ENCODE assay signal across 9 mouse cellular contexts in genomic region chr1:36129126-36129525, GRCm38 (mm10).
DNase-seq lines count a peak whose midpoint lies in the region; ATAC-seq and TF ChIP-seq lines count a peak whose summit lies in the region.
"Had no signal": no experiment of that assay in that cellular context is flagged by ENCODE, and none has a peak within 500 bp of the region (broad histone marks: within the 10 kb centered on the region; RNA-seq: fewer than 3 reads in every experiment).

No protein-coding gene starts in this region.

- no peak for TF ChIP-seq CTCF in liver, embryonic 14.5 days (IDR thresholded peaks at IDR 0.05; ENCODE audit: low read depth)

- H3K27ac ChIP-seq in lung, embryonic 15.5 days = 0 out of 2 replicates have a peak overlapping the region, but pooled peaks have one; percentile 2
- peak overlapping the region; percentile 17; the same call in 1 of the 2 replicates for H3K27ac ChIP-seq in liver, embryonic 14.5 days
- no peak overlapping the region for H3K27ac ChIP-seq in stomach, embryonic 14.5 days (ENCODE audit: low read length)
- H3K27ac ChIP-seq in midbrain, embryonic 14.5 days (replicated peaks; ENCODE audit: low read depth, low read length) = no peak overlapping the region
- no peak overlapping the region for H3K27ac ChIP-seq in hindbrain, embryonic 12.5 days

- H3K9ac ChIP-seq in lung, embryonic 15.5 days = no peak overlapping the region
- H3K9ac ChIP-seq in liver, embryonic 14.5 days (replicated peaks) = no peak overlapping the region
- no peak overlapping the region for H3K9ac ChIP-seq in stomach, embryonic 14.5 days (replicated peaks; ENCODE audit: low read depth, low read length)
- no peak overlapping the region for H3K9ac ChIP-seq in midbrain, embryonic 14.5 days (replicated peaks; ENCODE audit: low read length)
- H3K9ac ChIP-seq in hindbrain, embryonic 12.5 days = no peak overlapping the region

- H3K4me3 ChIP-seq in lung, embryonic 15.5 days = no peak overlapping the region
- H3K4me3 ChIP-seq in liver, embryonic 14.5 days (ENCODE audit: insufficient read depth in 1 of 2, low read depth in 2 of 2, low read length in 2 of 2) = no peak overlapping the region
- no peak overlapping the region for H3K4me3 ChIP-seq in stomach, embryonic 14.5 days (ENCODE audit: low read depth, low read length)
- H3K4me3 ChIP-seq in midbrain, embryonic 14.5 days (replicated peaks; ENCODE audit: low read depth, low read length) = no peak overlapping the region
- H3K4me3 ChIP-seq in hindbrain, embryonic 12.5 days = no peak overlapping the region

- intact Hi-C loops in heart, postnatal 10 days (cut with DNase I) = no loop called here

- no peaks in the 10 kb centered on the region for H3K9me3 ChIP-seq in lung, embryonic 15.5 days
- no peaks in the 10 kb centered on the region for H3K9me3 ChIP-seq in liver, embryonic 14.5 days (ENCODE audit: control insufficient read depth, low read length)
- no peaks in the 10 kb centered on the region; the same call in 1 of the 2 replicates for H3K9me3 ChIP-seq in stomach, embryonic 14.5 days (ENCODE audit: control insufficient read depth, low read depth, low read length)
- H3K9me3 ChIP-seq in midbrain, embryonic 14.5 days (ENCODE audit: control insufficient read depth, low read length) = no peaks in the 10 kb centered on the region
- H3K9me3 ChIP-seq in hindbrain, embryonic 12.5 days (replicated peaks) = peaks cover 5% of the 10 kb centered on the region

- no peak for DNase-seq in lung, postnatal 25 days (ENCODE audit: low spot score)
- DNase-seq in heart, postnatal 10 days = peak; percentile 20 to 27
- no peak for DNase-seq in liver, embryonic 14.5 days (ENCODE audit: low read depth in 3 of 3, low spot score in 3 of 3)
- no peak for DNase-seq in midbrain, embryonic 14.5 days
- DNase-seq in left cerebral cortex, adult 18-20 months (ENCODE audit: low spot score in 2 of 2) = no peak
- DNase-seq: gastrocnemius, postnatal 10 days had no signal

- H3K27me3 ChIP-seq in lung, embryonic 15.5 days = no peaks in the 10 kb centered on the region
- H3K27me3 ChIP-seq in liver, embryonic 14.5 days (ENCODE audit: control insufficient read depth, insufficient read depth, low read length) = no peaks in the 10 kb centered on the region
- H3K27me3 ChIP-seq in stomach, embryonic 14.5 days (ENCODE audit: control insufficient read depth, insufficient read depth, low read length) = no peaks in the 10 kb centered on the region
- H3K27me3 ChIP-seq in midbrain, embryonic 14.5 days (ENCODE audit: control insufficient read depth, insufficient read depth, low read length) = no peaks in the 10 kb centered on the region
- no peaks in the 10 kb centered on the region for H3K27me3 ChIP-seq in hindbrain, embryonic 12.5 days

- TF ChIP-seq EP300 in liver, embryonic 14.5 days (IDR thresholded peaks at IDR 0.05; ENCODE audit: low read depth) = no peak

- H3K36me3 ChIP-seq in lung, embryonic 15.5 days = no peaks in the 10 kb centered on the region
- no peaks in the 10 kb centered on the region for H3K36me3 ChIP-seq in liver, embryonic 14.5 days (replicated peaks; ENCODE audit: control insufficient read depth, insufficient read depth, low read depth)
- no peaks in the 10 kb centered on the region for H3K36me3 ChIP-seq in stomach, embryonic 14.5 days (ENCODE audit: control insufficient read depth, insufficient read depth, low read length)
- H3K36me3 ChIP-seq in midbrain, embryonic 14.5 days (ENCODE audit: control insufficient read depth, insufficient read depth, low read length) = no peaks in the 10 kb centered on the region
- H3K36me3 ChIP-seq in hindbrain, embryonic 12.5 days = no peaks in the 10 kb centered on the region

- 29% methylated on average over 4 of the region's 4 CpGs for WGBS in lung, embryonic 15.5 days
- WGBS in liver, embryonic 14.5 days (ENCODE audit: insufficient replicate concordance) = 14% methylated on average over 4 of the region's 4 CpGs
- 25% methylated on average over 4 of the region's 4 CpGs for WGBS in stomach, embryonic 14.5 days
- WGBS in midbrain, embryonic 14.5 days = 66% methylated on average over 4 of the region's 4 CpGs
- WGBS in hindbrain, embryonic 12.5 days = 67% methylated on average over 4 of the region's 4 CpGs

- no peak for ATAC-seq in lung, embryonic 15.5 days (ENCODE audit: borderline replicate concordance, extremely low read depth, low FRiP score, low TSS enrichment)
- no peak for ATAC-seq in liver, embryonic 14.5 days (ENCODE audit: insufficient read depth)
- peak; percentile 50; the same call in 1 of the 2 replicates for ATAC-seq in stomach, embryonic 14.5 days (ENCODE audit: insufficient number of reproducible peaks, insufficient read depth, low FRiP score, low read depth)
- ATAC-seq in midbrain, embryonic 14.5 days (ENCODE audit: low FRiP score, low TSS enrichment) = no peak
- ATAC-seq in hindbrain, embryonic 12.5 days (ENCODE audit: low FRiP score) = no peak

- no peak overlapping the region for H3K4me2 ChIP-seq in lung, embryonic 15.5 days
- no peak overlapping the region for H3K4me2 ChIP-seq in liver, embryonic 14.5 days (ENCODE audit: low read depth)
- H3K4me2 ChIP-seq in stomach, embryonic 14.5 days (replicated peaks; ENCODE audit: low read depth, low read length) = no peak overlapping the region
- H3K4me2 ChIP-seq in midbrain, embryonic 14.5 days (ENCODE audit: low read length) = no peak overlapping the region
- H3K4me2 ChIP-seq in hindbrain, embryonic 12.5 days (replicated peaks) = no peak overlapping the region

- H3K4me1 ChIP-seq in lung, embryonic 15.5 days = peaks cover 16% of the 10 kb centered on the region
- peaks cover 37 to 49% of the 10 kb centered on the region in 2 experiments for H3K4me1 ChIP-seq in liver, embryonic 14.5 days (replicated peaks; ENCODE audit: control insufficient read depth in 2 of 2, insufficient read depth in 2 of 2, low read length in 1 of 2)
- H3K4me1 ChIP-seq in stomach, embryonic 14.5 days (ENCODE audit: control insufficient read depth, insufficient read depth, low read length) = peaks cover 10% of the 10 kb centered on the region; the same call in 1 of the 2 replicates
- no peaks in the 10 kb centered on the region for H3K4me1 ChIP-seq in midbrain, embryonic 14.5 days (ENCODE audit: control insufficient read depth, insufficient read depth, low read length)
- no peaks in the 10 kb centered on the region for H3K4me1 ChIP-seq in hindbrain, embryonic 12.5 days

Comparison
In these comparisons a context has a peak if more than half of its experiments do, and no peak if none do; other contexts are left out.
1. H3K27ac ChIP-seq: peak in lung, embryonic 15.5 days (single experiment) and liver, embryonic 14.5 days (single experiment); none in stomach, embryonic 14.5 days (single experiment), midbrain, embryonic 14.5 days (single experiment) and hindbrain, embryonic 12.5 days (single experiment).
2. DNase-seq: peak in heart, postnatal 10 days (2 of 2); none in lung, postnatal 25 days (single experiment), liver, embryonic 14.5 days (0 of 3), midbrain, embryonic 14.5 days (single experiment) and left cerebral cortex, adult 18-20 months (0 of 2).